Mouse (Mus musculus): Measurements from ENCODE around the gene Eef2. TPM values are rescaled to one million over a fixed set of nuclear protein-coding genes. Genes with fewer than 3 reads are reported as not detected.
A peak's percentile ranks its signal among the peaks of the same experiment; 100 is the strongest.

Gene Eef2
- polyA plus RNA-seq, 1 experiment: 1,420 TPM

DNA sequence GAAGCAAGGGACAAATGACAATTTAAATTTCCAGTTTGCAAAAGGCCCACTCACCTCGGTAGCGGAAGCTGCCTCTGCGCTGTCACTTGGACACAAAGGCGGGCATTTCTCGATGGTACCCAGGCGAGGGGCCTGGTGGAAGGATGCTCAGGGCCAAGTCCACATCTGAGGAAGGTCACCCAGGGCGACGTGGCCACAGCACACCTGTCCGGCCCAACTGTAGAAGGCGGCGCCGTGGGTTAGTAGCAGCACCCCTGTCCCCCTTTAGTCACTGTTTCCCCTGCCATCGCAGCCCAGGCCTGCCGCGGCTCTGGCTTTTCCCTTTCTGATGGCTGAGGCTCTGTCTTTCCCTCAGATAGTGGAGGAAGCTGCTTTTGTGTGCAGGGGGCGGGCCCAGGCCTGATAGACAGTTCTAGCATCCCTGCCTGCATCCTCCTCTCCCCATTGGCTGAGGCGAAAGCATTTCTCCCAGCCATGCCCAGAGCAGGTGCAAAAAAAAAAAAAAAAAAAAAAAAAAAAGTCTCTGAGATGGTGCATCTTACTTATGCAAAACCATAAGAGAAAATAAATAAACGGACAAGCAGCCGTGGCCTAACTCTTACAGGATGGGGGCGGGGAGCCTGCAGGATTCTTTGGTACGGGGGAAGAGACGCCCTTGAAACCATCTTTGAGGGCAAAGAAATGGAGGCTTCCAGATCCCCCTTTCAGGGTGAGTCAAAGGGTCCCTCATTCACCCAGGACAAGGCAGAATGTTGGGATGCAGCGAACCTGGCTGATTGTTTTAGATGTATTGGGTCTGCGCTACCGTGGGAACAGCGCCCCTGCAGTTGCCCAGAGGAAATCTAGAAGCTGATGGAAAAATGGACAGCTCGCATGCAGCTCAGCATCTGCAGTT is 54.3 kb downstream of the Eef2 start, which contains the start of gene Atcay:
TSS of gene Atcay (minus strand) at position 396 of the 895 bp plus-strand sequence.
- no peak for DNase-seq
- 10% methylated on average over 27 of the region's 27 CpGs for WGBS
- Histone ChIP-seq H3K4me3 (replicated peaks; ENCODE audit: extremely low read depth, low read depth, low read length) (no peak within 1 kb of the TSS), H3K4me1 (ENCODE audit: control insufficient read depth, insufficient read depth, low read length) (0 out of 2 replicates have a peak, but pooled peaks cover 2% of the 10 kb centered on the region)
- TF ChIP-seq CTCF (IDR thresholded peaks at IDR 0.05; ENCODE audit: insufficient read depth, low read length): peak; percentile 57
- TF ChIP-seq POLR2A (IDR thresholded peaks at IDR 0.05; ENCODE audit: borderline replicate concordance, extremely low read depth, low read depth, low read length): no peak

DNA sequence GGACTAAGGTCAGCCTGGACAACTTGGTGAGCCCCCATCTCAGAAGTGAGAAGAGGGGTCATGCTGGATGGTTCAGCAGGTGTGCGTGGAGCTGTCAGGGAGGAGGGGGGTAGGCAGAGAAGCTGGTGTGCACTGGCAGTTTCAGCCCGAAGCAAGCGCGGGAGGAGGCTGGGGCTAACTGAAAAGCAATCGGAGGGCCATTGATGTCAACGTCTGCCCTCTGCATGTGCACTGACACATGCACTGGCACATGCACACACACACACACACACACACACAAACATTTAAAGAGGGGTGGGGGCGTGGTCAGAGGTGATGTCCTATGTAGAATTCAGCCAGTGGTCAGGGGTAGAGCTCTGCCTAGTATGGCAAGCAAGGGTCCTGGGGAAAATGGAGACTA is 55.0 kb downstream of the Eef2 start:
- 0 out of 2 replicates have a peak, but pooled peaks cover 2% of the 10 kb centered on the region for H3K4me1 ChIP-seq (ENCODE audit: control insufficient read depth, insufficient read depth, low read length)
- WGBS: 57% methylated on average over 7 of the region's 7 CpGs
- no peak overlapping the region for H3K4me3 ChIP-seq (replicated peaks; ENCODE audit: extremely low read depth, low read depth, low read length)
- TF ChIP-seq CTCF (IDR thresholded peaks at IDR 0.05; ENCODE audit: insufficient read depth, low read length) (no peak), POLR2A (IDR thresholded peaks at IDR 0.05; ENCODE audit: borderline replicate concordance, extremely low read depth, low read depth, low read length) (no peak)
- no peak for DNase-seq

Other genes starting within 250 kb of the Eef2 start
- gene Gadd45b, start 246.6 kb upstream of the Eef2 start, polyA plus RNA-seq (2012; rRNA removed): 103 and 120 TPM in 2 replicates
- 2.6 and 3.0 TPM in 2 replicates for gene Gng7, start 161.7 kb upstream of the Eef2 start, polyA plus RNA-seq (2012; rRNA removed)
- gene Diras1, start 151.0 kb upstream of the Eef2 start, polyA plus RNA-seq (2012; rRNA removed): 0.03 TPM in 1 of 2 replicates, not detected in the other
- 44.2 and 46.9 TPM in 2 replicates for gene Slc39a3, start 139.2 kb upstream of the Eef2 start, polyA plus RNA-seq (2012; rRNA removed)
- gene Sgta, start 116.5 kb upstream of the Eef2 start, polyA plus RNA-seq (2012; rRNA removed): 182 and 183 TPM in 2 replicates
- gene Thop1, start 106.6 kb upstream of the Eef2 start, polyA plus RNA-seq (2012; rRNA removed): 31.7 and 59.6 TPM in 2 replicates
- gene Creb3l3, start 77.8 kb upstream of the Eef2 start, polyA plus RNA-seq (2012; rRNA removed): 0.15 and 0.47 TPM in 2 replicates
- gene Map2k2, start 70.7 kb upstream of the Eef2 start, polyA plus RNA-seq (2012; rRNA removed): 147 and 176 TPM in 2 replicates
- 66.7 and 83.6 TPM in 2 replicates for gene Zbtb7a, start 41.4 kb upstream of the Eef2 start, polyA plus RNA-seq (2012; rRNA removed)
- 33.0 and 40.0 TPM in 2 replicates for gene Pias4, start 8.7 kb upstream of the Eef2 start, polyA plus RNA-seq (2012; rRNA removed)
- 70.4 and 73.5 TPM in 2 replicates for gene Dapk3, start 6.4 kb downstream of the Eef2 start, polyA plus RNA-seq (2012; rRNA removed)
- gene 4930442H23Rik, start 7.2 kb downstream of the Eef2 start, polyA plus RNA-seq (2012; rRNA removed): not detected in 2 replicates
- 0.28 and 0.59 TPM in 2 replicates for gene Nmrk2, start 25.4 kb downstream of the Eef2 start, polyA plus RNA-seq (2012; rRNA removed)
- gene Atcay, start 54.2 kb downstream of the Eef2 start, polyA plus RNA-seq (2012; rRNA removed): 0.08 and 0.20 TPM in 2 replicates
- gene Zfr2, start 56.5 kb downstream of the Eef2 start, polyA plus RNA-seq (2012; rRNA removed): 8.9 and 10.0 TPM in 2 replicates
- gene Matk, start 76.3 kb downstream of the Eef2 start, polyA plus RNA-seq (2012; rRNA removed): 2.7 and 3.3 TPM in 2 replicates
- 60.1 and 87.9 TPM in 2 replicates for gene Mrpl54, start 90.3 kb downstream of the Eef2 start, polyA plus RNA-seq (2012; rRNA removed)
- gene Apba3, start 90.3 kb downstream of the Eef2 start, polyA plus RNA-seq (2012; rRNA removed): 86.4 and 104 TPM in 2 replicates
- 27.6 and 27.7 TPM in 2 replicates for gene Tjp3, start 115.0 kb downstream of the Eef2 start, polyA plus RNA-seq (2012; rRNA removed)
- gene Pip5k1c, start 116.3 kb downstream of the Eef2 start, polyA plus RNA-seq (2012; rRNA removed): 103 and 104 TPM in 2 replicates
- gene Cactin, start 144.5 kb downstream of the Eef2 start, polyA plus RNA-seq (2012; rRNA removed): 30.5 and 36.7 TPM in 2 replicates
- gene Tbxa2r, start 152.1 kb downstream of the Eef2 start, polyA plus RNA-seq (2012; rRNA removed): 39.9 and 44.0 TPM in 2 replicates
- 10.3 and 11.2 TPM in 2 replicates for gene Gipc3, start 166.6 kb downstream of the Eef2 start, polyA plus RNA-seq (2012; rRNA removed)
- gene Hmg20b, start 173.8 kb downstream of the Eef2 start, polyA plus RNA-seq (2012; rRNA removed): 106 and 134 TPM in 2 replicates
- 33.3 and 39.9 TPM in 2 replicates for gene Mfsd12, start 180.9 kb downstream of the Eef2 start, polyA plus RNA-seq (2012; rRNA removed)
- gene 4930404N11Rik, start 189.2 kb downstream of the Eef2 start, polyA plus RNA-seq (2012; rRNA removed): 21.9 and 25.8 TPM in 2 replicates
- 59.3 and 61.8 TPM in 2 replicates for gene Fzr1, start 201.9 kb downstream of the Eef2 start, polyA plus RNA-seq (2012; rRNA removed)
- gene Dohh, start 207.8 kb downstream of the Eef2 start, polyA plus RNA-seq (2012; rRNA removed): 79.2 and 83.4 TPM in 2 replicates
- gene Gm48551, start 207.8 kb downstream of the Eef2 start, polyA plus RNA-seq (2012; rRNA removed): 3.7 and 6.3 TPM in 2 replicates
- gene Gm48552, start 212.4 kb downstream of the Eef2 start, polyA plus RNA-seq (2012; rRNA removed): 3.6 and 5.9 TPM in 2 replicates
- gene Smim24, start 216.4 kb downstream of the Eef2 start, polyA plus RNA-seq (2012; rRNA removed): 8.8 and 10.1 TPM in 2 replicates

Data from lung, adult 2 months (tissue).